20 mouse cellular contexts compared by ENCODE assay signal in genomic region chr16:25049928-25050510, GRCm38 (mm10).
DNase-seq lines count a peak whose midpoint lies in the region; ATAC-seq and TF ChIP-seq lines count a peak whose summit lies in the region.
"Had no signal": no experiment of that assay in that cellular context is flagged by ENCODE, and none has a peak within 500 bp of the region (broad histone marks: within the 10 kb centered on the region; RNA-seq: fewer than 3 reads in every experiment).

No protein-coding gene starts in this region.

- no peak for TF ChIP-seq POLR2A in lung, adult 2 months (IDR thresholded peaks at IDR 0.05; ENCODE audit: borderline replicate concordance, extremely low read depth, low read depth, low read length)
- TF ChIP-seq POLR2A in brain, embryonic 14.5 days (IDR thresholded peaks at IDR 0.05; ENCODE audit: borderline replicate concordance, extremely low read depth, insufficient read depth, insufficient read length, poor library complexity, severe bottlenecking) = no peak

- H3K27me3 ChIP-seq in heart, embryonic 14.5 days (ENCODE audit: control insufficient read depth, insufficient read depth, low read length) = peaks cover 2% of the 10 kb centered on the region; the same call in 1 of the 2 replicates
- no peaks in the 10 kb centered on the region for H3K27me3 ChIP-seq in lung, postnatal 0 days (replicated peaks; ENCODE audit: insufficient read depth, low read length)
- H3K27me3 ChIP-seq: embryonic facial prominence, embryonic 13.5 days; neural tube, embryonic 15.5 days had no signal

- 33% methylated on average over 7 of the region's 7 CpGs for WGBS in heart, embryonic 14.5 days
- 33% methylated on average over 7 of the region's 7 CpGs for WGBS in lung, postnatal 0 days
- 40% methylated on average over 7 of the region's 7 CpGs for WGBS in lung, adult 2 months
- 39% methylated on average over 7 of the region's 7 CpGs for WGBS in macrophage (ENCODE audit: missing documents)

- peak; percentile 31; the same call in 1 of the 2 replicates for ATAC-seq in heart, embryonic 14.5 days (ENCODE audit: insufficient number of reproducible peaks, insufficient read depth, low FRiP score, low read depth)
- peak; percentile 55 for ATAC-seq in lung, postnatal 0 days
- ATAC-seq: activated CD4-positive, CD25-positive, alpha-beta regulatory T cell, adult 4 months; intestine, embryonic 16.5 days had no signal

- intact Hi-C loops in heart, postnatal 25 days (cut with DNase I) = loop anchor here (5.0 kb wide), 1 partner anchor 38 kb away; no protein-coding TSS in a partner anchor

- no peaks in the 10 kb centered on the region for H3K9me3 ChIP-seq in heart, embryonic 14.5 days (ENCODE audit: control insufficient read depth, low read length)
- H3K9me3 ChIP-seq in lung, postnatal 0 days (ENCODE audit: low read length) = no peaks in the 10 kb centered on the region
- H3K9me3 ChIP-seq: embryonic facial prominence, embryonic 13.5 days; hindbrain, embryonic 15.5 days; neural tube, embryonic 15.5 days had no signal

- no peaks in the 10 kb centered on the region for H3K79me2 ChIP-seq in macrophage (ENCODE audit: inconsistent target)

- TF ChIP-seq CTCF in lung, postnatal 0 days (IDR thresholded peaks at IDR 0.05) = no peak
- TF ChIP-seq CTCF in lung, adult 2 months (IDR thresholded peaks at IDR 0.05; ENCODE audit: insufficient read depth, low read length) = no peak
- TF ChIP-seq CTCF in brain, embryonic 14.5 days (IDR thresholded peaks at IDR 0.05; ENCODE audit: borderline replicate concordance, extremely low read depth, insufficient read depth, insufficient read length) = no peak

- no peak overlapping the region for H3K4me3 ChIP-seq in heart, embryonic 14.5 days (ENCODE audit: control insufficient read depth in 1 of 2, insufficient read depth in 1 of 2, low read depth in 1 of 2, low read length in 2 of 2)
- no peak overlapping the region for H3K4me3 ChIP-seq in lung, postnatal 0 days (ENCODE audit: low read depth, low read length)
- H3K4me3 ChIP-seq in lung, adult 2 months (replicated peaks; ENCODE audit: extremely low read depth, low read depth, low read length) = no peak overlapping the region
- no peak overlapping the region for H3K4me3 ChIP-seq in macrophage (ENCODE audit: inconsistent target)
- H3K4me3 ChIP-seq: embryonic facial prominence, embryonic 13.5 days; hindbrain, embryonic 15.5 days; myocyte; neural tube, embryonic 15.5 days had no signal

- no peak overlapping the region for H3K4me2 ChIP-seq in heart, embryonic 14.5 days (ENCODE audit: low read length)
- H3K4me2 ChIP-seq in lung, postnatal 0 days (replicated peaks; ENCODE audit: low read depth, low read length) = no peak overlapping the region
- H3K4me2 ChIP-seq: embryonic facial prominence, embryonic 13.5 days; hindbrain, embryonic 15.5 days; neural tube, embryonic 15.5 days had no signal

- no peaks in the 10 kb centered on the region for H3K36me3 ChIP-seq in heart, embryonic 14.5 days (ENCODE audit: control insufficient read depth, insufficient read depth, low read length)
- no peaks in the 10 kb centered on the region for H3K36me3 ChIP-seq in lung, postnatal 0 days (ENCODE audit: insufficient read depth, low read length)
- H3K36me3 ChIP-seq in macrophage (ENCODE audit: inconsistent target) = no peaks in the 10 kb centered on the region
- H3K36me3 ChIP-seq: embryonic facial prominence, embryonic 13.5 days; hindbrain, embryonic 15.5 days; neural tube, embryonic 15.5 days had no signal

- no peak overlapping the region for H3K27ac ChIP-seq in heart, embryonic 14.5 days (replicated peaks in 1 of 2; ENCODE audit: control insufficient read depth in 1 of 2, insufficient read depth in 1 of 2, low read depth in 2 of 2, low read length in 2 of 2)
- H3K27ac ChIP-seq in lung, postnatal 0 days (ENCODE audit: low read length) = no peak overlapping the region
- peak overlapping the region; percentile 100 for H3K27ac ChIP-seq in macrophage
- H3K27ac ChIP-seq: embryonic facial prominence, embryonic 13.5 days; hindbrain, embryonic 15.5 days; neural tube, embryonic 15.5 days had no signal

- TF ChIP-seq EP300 in lung, postnatal 0 days (IDR thresholded peaks at IDR 0.05) = peak; percentile 90

- H3K4me1 ChIP-seq in heart, embryonic 14.5 days (ENCODE audit: control insufficient read depth in 2 of 2, insufficient read depth in 2 of 2, low read length in 2 of 2) = peaks cover 10 to 21% of the 10 kb centered on the region in 2 experiments
- peaks cover 20% of the 10 kb centered on the region for H3K4me1 ChIP-seq in lung, postnatal 0 days (ENCODE audit: insufficient read depth, low read depth, low read length)
- peaks cover 11% of the 10 kb centered on the region for H3K4me1 ChIP-seq in lung, adult 2 months (ENCODE audit: control insufficient read depth, insufficient read depth, low read length)
- H3K4me1 ChIP-seq: embryonic facial prominence, embryonic 13.5 days; hindbrain, embryonic 15.5 days; neural tube, embryonic 15.5 days had no signal

- H3K9ac ChIP-seq in heart, embryonic 14.5 days (ENCODE audit: low read length) = no peak overlapping the region
- H3K9ac ChIP-seq in lung, postnatal 0 days (replicated peaks; ENCODE audit: low read depth) = no peak overlapping the region
- H3K9ac ChIP-seq: embryonic facial prominence, embryonic 13.5 days; hindbrain, embryonic 15.5 days; neural tube, embryonic 15.5 days had no signal

- no peak for DNase-seq in heart, postnatal 25 days (ENCODE audit: low spot score)
- DNase-seq in lung, postnatal 0 days (ENCODE audit: low spot score) = peak; percentile 73
- no peak for DNase-seq in lung, adult 2 months
- peak; percentile 35 for DNase-seq in brain, embryonic 14.5 days (ENCODE audit: low read depth)
- DNase-seq in layer of hippocampus, adult 18-20 months (ENCODE audit: low spot score in 2 of 2) = no peak
- DNase-seq: adrenal gland, postnatal 14 days; cerebellum, adult 18-20 months; cerebellum, postnatal 36 days; gastrocnemius, postnatal 10 days; layer of hippocampus, postnatal 36 days; midbrain, embryonic 14.5 days; thymus, postnatal 36 days had no signal

Comparison
In these comparisons a context has a peak if more than half of its experiments do, and no peak if none do; other contexts are left out.
1. DNase-seq: peak in lung, postnatal 0 days (single experiment) and brain, embryonic 14.5 days (single experiment); none in heart, postnatal 25 days (single experiment), lung, adult 2 months (single experiment) and layer of hippocampus, adult 18-20 months (0 of 2).